Mouse (Mus musculus) gonadal fat pad, adult 2 months (tissue): ENCODE measurements around the gene Sub1. TPM values are rescaled to one million over a fixed set of nuclear protein-coding genes. Genes with fewer than 3 reads are reported as not detected.

Experiments
- DNase-seq: peaks from one replicate; pipeline ENCODE4 v3.0.0-alpha.2; 2012; ENCODE audit warnings: low read depth
- polyA plus RNA-seq: library from polyadenylated mRNA; depleted of rRNA; stranded (reverse); fragments of >200 nt; gene quantifications from 2 replicates; pipeline ENCODE4 v1.2.3, GENCODE M21; 2012

Sub1 gene
- polyA plus RNA-seq, 1 experiment = 14.6 TPM

DNA sequence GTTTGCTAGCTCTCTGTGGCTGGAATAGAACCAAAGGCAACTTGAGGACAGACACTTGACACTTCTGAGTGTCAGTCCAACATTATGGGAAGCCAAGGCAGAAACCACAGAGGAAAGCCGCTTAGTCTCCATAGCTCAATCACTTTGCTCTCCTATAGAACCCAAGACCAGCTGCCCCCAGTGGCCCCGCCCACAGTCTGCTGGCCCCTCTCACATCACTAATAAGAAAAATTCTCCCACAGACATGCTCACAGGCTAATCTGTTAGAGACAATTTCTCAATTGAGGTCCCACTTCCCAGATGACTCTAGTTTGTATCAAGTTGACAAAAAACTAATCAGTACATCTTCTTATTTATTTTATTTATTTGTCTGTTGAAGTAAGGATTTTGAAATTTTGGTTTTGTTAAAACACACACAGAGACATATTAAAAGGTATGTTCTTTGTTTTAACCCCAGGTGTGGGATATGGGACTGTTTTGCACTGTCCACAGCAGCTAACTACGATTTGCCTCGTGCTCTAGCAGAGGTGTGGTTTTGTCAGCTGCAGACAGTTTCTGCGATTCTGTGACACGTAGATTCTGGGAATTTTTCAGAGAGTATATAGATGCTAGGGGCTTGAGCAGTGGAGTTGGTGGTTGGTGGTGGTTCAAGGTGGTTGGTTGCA lies 16.9 kb upstream of the Sub1 start:
- DNase-seq = no peak

DNA sequence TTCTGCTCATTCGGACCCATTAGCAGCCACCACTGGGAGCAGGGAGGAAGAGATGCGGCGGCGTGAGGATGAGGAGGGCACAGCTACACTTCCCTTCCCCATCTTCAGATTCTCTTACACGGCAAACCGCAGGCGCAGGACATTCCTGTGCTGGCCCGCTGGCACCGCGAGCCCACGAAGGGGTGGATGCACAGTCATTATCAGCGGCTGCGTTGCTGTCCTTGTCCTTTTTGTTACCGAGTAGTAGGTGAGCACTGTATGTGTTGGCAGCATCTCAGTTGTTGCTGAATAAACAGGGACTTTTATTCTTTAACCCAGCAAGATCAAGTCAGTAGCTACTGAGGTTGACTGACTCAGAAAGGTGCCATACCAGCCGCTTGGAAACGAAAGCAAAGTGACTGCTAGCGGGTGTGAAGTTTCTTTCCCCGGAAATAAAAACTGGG lies 13.8 kb upstream of the Sub1 start:
- no peak for DNase-seq

DNA sequence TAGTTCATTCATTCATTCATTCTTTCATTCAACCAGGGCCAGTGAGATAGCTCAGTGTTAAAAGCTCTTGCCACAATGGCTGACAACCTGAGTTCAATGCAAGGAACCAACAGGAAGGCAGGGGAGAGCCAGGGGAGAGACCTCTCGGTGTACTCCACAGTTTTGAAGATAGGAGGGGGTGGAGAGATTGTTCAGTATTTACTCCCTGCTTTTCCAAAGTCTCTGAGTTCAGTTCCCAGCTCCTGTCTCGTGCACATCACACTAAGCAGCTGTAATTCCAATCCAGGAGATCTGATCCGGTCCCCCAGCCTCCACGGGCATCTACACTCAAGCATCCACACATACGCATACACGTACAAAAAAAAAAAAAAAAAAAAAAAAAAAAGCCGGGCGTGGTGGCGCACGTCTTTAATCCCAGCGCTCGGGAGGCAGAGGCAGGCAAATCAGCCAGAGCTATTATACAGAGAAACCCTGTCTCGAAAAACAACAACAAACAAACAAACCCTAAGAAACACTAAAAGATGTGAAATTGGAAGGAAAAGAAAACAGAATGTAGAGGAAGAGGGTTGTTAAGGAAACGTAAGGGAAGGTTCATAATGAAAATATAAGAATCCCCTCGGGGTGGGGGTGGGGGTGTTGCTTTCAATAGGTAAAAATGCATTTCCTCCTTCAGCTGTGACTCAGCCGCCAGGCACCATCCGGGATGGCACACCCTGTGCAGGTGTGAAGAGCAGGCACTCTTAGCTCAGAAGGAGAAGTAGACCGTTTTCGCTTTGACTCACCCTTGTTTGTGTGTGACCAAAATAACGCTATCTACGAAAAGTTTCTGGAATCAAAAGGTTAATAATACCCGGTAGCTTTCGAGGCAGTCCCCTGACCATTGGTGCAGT lies 13.2 kb upstream of the Sub1 start:
- no peak for DNase-seq

DNA sequence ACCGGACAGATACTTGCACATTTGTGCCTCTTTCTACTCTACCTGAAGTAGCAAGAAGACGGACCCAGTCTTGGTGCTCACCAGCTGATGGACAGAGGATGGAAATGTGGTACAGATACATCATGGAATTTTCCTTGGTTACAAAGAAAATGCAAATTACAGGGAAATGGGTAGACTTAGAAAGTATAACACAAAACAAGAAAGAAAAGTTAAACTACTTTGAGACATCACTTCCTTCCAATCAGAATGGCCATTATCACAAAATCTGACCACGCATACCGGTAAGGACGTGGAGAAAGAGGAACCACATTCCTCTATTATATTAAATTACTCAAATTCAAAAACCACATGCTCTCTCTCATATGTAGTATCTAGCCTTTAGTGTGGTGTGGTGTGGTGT lies 12.1 kb upstream of the Sub1 start:
- DNase-seq = no peak

DNA sequence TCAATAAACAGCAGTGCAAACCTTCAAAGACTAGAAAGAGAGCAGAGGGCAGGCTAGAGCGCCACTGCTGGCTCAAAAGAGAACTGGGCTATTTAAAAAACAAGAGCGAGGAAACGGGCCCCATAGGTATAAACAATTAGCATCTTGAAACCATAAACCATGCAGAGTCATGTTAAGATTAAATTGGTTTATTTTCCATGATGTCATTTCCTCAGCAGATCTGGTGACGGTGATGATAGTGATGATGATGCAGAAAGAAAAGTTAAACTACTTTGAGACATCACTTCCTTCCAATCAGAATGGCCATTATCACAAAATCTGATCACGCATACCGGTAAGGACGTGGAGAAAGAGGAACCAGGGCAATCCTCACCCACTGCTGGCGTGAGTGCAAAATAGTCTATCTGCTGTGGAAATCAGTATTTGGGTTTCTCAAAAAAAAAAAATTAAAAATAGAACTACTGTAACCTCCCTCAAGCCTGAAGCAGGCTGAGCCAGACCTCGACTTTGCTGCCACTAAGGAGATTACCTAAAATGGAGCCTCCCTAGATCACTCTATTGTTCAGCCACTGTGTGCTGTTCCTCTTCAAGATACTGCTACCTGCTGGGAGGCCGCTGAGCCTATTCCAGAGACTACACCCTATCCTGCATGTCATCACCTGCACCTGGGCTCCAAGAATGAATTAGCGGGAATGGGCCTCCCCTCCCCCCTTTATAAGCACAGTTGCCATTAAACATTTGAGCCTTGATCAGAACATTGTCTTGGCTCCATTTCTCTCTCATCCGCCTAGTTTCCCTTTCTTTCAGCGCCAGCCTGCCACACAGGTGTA lies 11.4 kb upstream of the Sub1 start:
- DNase-seq = no peak

DNA sequence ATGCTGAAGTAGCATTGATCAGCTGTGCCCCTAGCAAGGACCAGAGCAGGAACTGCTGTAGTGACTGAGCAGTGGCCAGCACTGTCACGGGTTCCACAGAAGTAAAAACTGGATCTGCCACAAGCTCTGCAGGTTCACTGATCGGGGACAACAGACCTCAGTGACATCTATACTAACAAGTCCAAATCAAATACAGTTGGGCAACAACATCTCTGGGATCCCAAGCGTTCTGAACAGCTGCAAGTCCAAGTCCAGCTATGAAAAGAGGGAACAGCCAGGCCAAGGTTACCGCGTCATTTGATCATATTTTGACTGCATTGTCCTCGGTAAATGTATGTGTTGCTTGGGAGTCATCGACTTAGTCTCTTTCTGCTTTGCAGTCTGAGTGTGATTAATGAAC lies 10.6 kb upstream of the Sub1 start:
- DNase-seq = no peak

DNA sequence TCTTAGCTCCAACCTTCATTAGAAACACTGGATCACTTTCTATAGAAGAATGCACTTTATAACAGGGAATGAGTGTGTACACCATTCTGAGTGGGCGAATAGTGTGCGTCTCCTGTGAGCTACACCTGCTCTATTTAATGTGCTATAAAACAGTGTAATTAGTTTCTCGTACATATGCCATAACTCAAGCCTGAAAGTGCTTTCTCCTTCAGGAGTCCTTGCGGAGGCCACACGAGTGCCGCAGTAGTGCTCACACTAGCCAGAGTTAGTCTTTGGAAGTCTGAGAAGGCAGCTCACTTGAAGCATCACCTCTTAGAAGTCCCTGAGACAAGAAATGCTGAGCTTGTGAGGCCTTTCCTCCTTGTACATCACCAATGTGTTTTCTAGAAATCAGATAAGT lies 9.4 kb upstream of the Sub1 start:
- DNase-seq = no peak

DNA sequence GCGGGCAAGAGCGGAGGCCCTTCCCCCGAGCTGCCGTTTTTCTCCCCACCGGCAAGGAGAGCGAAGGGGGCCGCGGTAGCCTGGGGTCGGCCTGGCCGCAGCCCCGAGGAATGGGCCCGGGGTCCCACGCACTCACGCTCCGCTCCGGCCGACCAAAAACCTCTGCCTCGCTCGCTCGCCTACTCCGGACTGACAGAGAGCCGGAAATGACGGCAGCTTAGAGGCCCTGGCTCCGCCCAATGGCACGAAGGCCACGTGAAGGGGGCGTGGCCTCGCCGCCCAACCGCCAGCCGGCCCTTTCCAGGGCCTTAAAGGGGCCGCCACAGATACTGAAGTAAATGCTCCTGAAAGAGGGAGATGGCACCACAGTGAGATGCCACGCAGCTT lies 975 bp downstream of the Sub1 start:
- DNase-seq = no peak

DNA sequence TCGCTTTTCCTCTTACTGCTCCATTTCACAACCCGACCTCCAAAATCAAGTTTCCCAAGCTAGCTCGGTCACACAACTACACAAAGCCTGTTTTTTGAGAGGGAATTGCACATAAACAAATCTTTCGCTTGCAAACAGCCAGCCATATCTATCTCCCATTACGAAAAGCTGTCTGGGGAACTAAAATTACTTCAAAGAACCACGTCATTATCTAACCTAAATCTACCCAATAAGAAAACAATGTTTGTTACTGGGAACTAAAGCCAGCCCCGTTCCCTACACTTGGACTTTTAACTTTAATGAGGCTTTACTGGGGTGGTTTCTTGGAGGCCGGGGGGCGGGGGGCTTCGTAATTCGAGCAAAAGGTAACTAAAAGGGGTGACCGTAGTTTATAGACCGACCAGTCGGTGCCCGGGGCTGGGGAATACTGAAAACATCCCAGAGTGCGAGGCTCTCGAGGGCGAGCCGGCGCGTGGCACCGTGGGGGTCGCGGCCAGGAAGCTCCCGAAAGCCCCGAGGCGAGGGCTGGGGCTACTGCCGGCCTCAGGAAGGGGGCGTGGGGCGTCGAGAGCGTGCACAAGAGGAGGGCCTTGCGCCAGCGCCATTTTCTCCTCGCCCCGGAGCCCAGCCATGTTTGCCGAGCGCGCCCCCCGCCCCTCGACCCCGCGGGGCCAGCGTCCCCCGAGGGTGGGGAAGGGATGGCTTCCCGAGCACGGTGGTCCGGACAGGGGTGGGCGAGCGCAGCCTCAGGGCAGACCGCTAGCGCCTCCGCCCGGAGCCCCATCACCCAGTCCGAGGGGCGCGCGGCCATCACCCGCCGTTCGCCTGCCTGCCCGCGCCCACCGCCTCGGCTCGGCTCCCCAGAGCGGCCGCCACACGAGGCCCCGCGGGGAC lies 1.6 kb downstream of the Sub1 start:
- no peak for DNase-seq

DNA sequence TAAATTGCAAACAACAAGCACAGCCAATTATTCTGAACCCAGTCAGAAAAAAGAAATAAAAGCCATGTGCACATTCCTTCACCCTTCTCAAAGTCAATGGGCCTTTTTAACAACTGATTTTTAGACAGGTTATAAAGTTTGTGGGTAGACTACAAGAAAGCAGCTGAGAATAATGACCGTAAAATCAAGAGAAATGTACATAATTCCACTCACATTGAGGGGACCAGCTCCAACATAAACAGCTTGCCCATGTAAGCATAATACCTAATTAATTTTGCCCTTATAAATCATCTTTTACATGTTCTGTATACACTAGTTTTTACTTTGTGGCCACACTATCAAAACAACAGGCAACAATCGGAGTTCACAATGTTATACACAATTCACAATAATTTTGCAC lies 2.8 kb downstream of the Sub1 start:
- DNase-seq = no peak

DNA sequence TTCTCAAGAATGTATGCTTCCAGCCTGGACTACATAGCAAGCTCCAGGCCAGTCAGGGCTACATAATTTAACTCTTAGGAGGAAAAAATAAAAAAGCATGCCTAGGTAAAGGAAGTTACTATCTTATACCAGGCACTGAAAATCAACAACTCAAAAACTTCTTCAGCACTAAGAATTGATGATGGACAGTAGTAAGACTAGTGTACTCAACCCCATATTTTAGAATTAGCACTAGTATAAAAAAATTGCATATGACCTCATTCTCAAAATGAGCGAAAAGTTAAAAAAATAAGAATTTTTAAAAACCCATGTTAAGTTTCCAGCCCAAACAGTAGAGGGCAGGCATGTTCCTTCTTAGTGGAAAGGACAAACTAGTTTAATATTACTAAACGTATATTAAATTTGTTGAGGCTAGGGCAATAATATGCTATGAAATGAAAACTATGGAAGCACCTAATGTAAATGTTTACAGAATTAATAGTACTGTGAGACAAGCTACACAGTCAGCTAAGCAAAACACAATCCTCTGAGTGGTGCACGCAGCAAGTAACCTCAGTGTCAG lies 5.2 kb downstream of the Sub1 start:
- DNase-seq = no peak

DNA sequence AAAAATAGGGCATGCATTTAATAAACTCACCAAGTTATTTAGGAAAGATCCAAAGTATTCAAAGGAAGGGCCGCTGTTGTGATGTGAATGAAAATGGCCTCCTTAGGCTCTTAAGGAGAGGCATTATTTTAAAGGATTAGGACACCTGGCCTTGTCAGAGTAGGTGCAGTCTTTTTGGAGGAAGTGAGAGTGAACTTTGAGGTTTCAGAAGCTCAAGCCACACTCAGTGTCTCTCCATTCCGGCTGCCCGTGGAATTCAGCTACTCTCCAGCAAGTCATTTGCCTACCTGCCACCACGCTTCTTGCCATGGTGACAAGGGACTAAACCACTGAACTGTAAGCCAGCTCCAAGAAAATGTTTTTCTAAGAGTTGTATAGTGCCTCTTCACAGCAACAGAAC lies 8.2 kb downstream of the Sub1 start:
- no peak for DNase-seq

DNA sequence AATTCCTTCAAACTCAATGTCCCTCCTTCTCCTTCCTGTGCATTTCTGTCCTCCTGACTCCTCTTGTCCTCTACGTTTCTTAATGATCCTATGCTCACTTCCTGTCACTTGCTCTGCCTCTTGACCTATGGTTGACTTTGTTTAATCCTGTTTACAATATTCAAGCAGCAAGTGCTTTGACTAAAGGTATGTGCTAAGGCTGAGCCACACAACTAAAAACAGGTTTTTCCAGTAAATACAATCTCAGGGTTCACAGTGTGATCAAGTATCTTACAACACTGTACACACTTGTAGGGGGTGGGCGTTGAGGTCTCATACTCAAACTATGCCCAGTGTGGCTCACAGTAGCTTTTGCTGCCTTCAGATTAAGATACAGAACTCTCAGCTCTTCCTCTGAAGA lies 8.9 kb downstream of the Sub1 start:
- no peak for DNase-seq

DNA sequence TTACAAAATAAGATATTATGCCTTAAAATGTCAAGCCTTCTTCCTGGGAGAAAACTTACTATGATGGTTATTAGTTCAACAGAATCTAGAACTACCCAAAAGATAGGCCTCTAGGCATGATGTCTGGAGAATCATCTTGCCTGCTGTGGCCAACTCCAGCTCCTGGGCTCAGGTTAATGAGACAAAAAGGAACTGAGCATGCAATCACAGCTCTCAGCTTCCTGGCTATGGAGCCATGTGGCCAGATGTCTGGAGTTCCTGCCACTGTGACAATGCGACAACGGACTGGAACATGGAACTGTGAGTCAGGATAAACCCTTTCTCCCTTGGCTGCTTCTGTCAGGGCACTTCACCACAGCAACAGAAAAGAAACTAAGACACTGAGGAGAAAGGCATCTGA lies 14.8 kb downstream of the Sub1 start:
- DNase-seq = no peak

DNA sequence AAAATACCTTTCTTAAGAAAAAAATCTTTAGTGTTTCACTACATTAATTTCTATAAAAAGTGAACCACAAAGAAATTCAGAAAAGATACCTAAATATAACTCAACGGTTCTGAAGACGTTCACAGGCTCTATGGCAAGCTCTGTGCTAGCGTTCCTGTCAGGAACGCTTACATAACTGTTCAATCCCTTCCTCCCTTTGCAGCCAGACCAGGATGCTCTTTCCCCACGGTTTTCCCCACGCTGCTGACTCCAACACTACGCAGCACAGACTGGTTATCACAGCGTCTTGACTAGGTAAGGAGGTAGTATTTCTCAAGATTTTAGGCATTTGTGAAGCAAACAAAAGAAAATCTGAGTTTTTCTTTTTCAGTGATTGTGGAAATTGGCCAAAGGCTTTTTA lies 15.3 kb downstream of the Sub1 start:
- DNase-seq = no peak

DNA sequence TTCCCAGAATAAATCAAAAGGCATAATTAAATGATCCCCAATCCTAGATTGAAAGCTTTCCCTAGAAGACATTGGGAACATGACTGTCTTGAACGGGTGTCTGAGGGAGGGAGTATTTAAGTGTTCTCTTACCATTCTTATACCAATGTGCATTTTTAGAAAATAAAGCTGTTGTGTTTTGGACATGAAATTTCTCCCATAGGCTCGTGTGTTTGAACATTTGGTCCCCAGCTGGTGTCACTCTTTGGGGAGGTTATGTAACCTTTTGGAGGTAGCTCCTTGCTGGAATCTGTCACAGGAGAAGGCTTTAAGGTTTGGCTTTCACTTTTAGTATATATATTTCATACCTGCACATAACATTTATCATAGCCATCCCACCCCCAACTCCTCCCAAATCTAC lies 18.6 kb downstream of the Sub1 start:
- no peak for DNase-seq

DNA sequence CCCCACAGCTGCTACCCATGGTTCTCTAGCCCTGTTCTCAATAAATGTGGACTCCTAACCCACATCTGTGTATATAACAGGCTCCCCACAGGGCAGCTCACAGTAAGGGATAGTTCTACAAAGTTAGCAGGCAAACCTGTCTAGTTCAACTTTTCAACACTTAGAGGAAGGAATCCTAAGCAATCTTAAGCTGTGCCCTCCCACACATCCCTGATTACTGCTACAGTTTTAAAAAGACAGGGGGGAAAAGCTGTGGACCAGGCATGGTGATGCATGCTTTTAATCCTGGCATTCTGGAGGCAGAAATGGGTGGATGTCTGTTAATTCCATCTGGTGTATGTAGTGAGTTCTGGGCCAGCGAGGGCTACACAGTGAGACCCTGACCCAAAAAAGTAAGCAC lies 19.7 kb downstream of the Sub1 start:
- DNase-seq = no peak

DNA sequence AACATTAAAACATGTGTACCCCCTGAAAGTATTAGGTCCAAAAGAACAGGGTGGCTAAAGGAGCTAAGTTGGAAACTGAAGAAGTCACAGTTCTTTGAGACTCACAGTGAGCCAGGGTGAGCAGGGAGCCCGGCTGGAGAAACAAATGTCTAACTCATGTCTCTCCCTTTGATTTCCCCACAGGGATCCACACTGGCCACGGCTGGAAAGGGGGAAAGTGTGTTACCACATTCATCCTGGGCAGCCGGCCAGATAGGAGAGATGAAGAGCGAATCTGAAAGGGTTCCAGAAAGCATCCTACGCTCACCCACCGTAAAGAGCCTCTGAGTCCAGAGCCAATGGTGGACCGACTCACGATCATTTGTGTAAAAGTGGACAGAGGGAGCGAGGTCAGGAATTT lies 20.9 kb downstream of the Sub1 start:
- no peak for DNase-seq

DNA sequence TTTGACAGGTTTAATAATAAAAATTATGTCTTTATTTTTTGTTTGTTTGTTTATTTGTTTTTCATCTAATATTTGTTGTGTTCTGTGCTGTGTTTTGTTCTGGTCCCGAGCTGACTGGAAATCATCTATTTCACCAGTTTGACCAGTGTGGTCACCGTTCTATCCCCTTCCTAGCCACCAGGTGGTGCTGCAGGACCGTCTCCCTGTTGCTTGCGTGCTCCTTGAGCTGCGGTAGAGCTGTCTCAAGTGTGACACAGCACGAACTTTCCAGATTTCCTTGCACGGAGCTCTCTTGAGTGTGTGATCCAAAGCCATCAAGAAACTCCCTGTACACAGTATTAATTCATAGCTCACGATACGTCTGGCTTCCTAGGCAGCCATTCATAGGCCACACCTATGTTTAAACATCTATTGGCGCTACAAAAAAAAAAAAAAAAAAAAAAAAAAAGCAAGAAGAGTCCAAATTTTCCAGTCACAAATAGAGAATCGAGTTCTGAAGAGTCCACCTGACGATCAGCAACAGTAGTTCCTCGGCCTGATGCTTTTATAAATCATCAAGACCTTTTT lies 24.8 kb downstream of the Sub1 start:
- no peak for DNase-seq

DNA sequence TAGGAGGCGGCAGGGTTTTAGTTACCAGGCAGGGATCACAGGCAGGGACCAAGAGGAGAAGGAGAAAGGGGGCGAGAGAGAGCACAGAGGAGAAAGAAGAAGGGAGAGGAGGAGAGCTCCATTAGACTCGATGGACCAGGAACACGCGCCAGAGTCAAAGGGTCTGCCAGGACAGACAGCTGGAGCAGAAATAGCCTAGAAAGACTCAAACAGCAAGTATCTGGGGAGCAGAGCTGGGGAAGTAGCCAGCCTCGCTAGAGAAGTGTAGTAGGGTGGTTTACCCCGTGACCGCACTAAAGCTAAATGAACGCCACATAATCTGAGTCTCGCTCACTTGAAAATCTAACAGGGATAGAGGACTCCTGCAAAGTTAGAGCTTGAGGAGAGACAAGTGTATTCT lies 26.2 kb downstream of the Sub1 start:
- DNase-seq = no peak

DNA sequence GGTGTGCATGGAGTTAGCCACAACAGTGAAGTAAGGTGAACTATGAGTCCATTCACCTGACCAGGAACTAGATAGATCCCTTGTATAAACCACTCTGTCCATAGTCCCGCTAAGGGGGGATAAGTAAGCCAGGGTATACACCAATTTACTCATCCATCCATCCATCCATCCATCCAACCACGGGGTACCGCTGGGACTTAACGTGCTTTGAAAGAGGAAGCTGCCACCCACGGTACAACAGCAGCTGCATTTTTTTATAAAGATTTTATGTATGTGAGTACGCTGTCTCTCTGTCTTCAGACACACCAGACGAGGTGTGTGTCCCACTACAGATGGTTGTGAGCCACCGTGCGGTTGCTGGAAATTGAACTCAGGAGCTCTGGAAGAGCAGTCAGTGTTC lies 27.9 kb downstream of the Sub1 start:
- no peak for DNase-seq
